22 mouse cellular contexts compared by ENCODE assay signal in the genomic region with DNA sequence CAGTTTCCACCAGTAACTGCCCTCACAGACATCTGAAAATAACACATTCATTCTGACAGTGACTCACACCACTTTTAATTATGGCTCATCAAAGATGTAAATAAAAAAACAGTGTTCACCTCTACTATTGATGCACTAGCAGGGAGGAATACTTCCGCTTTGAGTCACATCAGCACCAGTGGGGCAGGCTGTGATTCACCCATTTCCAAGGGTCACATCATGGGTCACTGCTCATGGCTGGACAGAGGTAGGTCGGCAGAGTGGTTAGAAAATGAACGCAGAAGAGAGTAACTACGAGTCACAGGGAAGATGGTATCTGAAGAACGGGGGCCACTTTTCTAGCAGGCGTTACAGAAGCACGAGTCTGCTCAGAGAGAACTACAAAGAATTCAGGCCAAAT.
DNase-seq lines count a peak whose midpoint lies in the region; ATAC-seq and TF ChIP-seq lines count a peak whose summit lies in the region.
"Had no signal": no experiment of that assay in that cellular context is flagged by ENCODE, and none has a peak within 500 bp of the region (broad histone marks: within the 10 kb centered on the region; RNA-seq: fewer than 3 reads in every experiment).

No protein-coding gene starts in this region.

- peak; percentile 36 for DNase-seq in kidney, adult 2 months
- DNase-seq in kidney, adult 9 months: no peak
- DNase-seq in NIH3T3 (ENCODE audit: low read depth): peak; percentile 74
- DNase-seq in induced T-regulatory cell, adult 2 months (ENCODE audit: low read depth): peak; percentile 41
- DNase-seq in adrenal gland, postnatal 25 days: no peak
- DNase-seq: cerebellum, adult 9-10 months; gastrocnemius, postnatal 10 days; kidney, postnatal 4 days; lung, embryonic 14.5 days; lung, postnatal 36 days; midbrain, embryonic 14.5 days; thymus, postnatal 14 days had no signal

- no peak overlapping the region for H3K27ac ChIP-seq in kidney, adult 2 months (ENCODE audit: insufficient read depth, low read depth, low read length)
- H3K27ac ChIP-seq in intestine, embryonic 15.5 days: no peak overlapping the region
- H3K27ac ChIP-seq: embryonic facial prominence, embryonic 15.5 days; forebrain, embryonic 15.5 days; hindbrain, embryonic 13.5 days; limb, embryonic 12.5 days; liver, embryonic 12.5 days; neural tube, embryonic 13.5 days had no signal

- H3K79me3 ChIP-seq in C2C12 (ENCODE audit: low read depth): no peaks in the 10 kb centered on the region

- H3ac ChIP-seq in C2C12 (ENCODE audit: control insufficient read depth, insufficient read length, low read depth): no peak overlapping the region

- no peak overlapping the region for H3K4me2 ChIP-seq in intestine, embryonic 15.5 days (replicated peaks)
- H3K4me2 ChIP-seq: embryonic facial prominence, embryonic 15.5 days; forebrain, embryonic 15.5 days; hindbrain, embryonic 13.5 days; limb, embryonic 12.5 days; liver, embryonic 12.5 days; lung, embryonic 14.5 days; neural tube, embryonic 13.5 days had no signal

- no peak for ATAC-seq in monocyte, adult 5-6 weeks (replicated peaks; ENCODE audit: insufficient number of reproducible peaks, low FRiP score, low TSS enrichment, poor library complexity, severe bottlenecking)
- ATAC-seq in intestine, embryonic 15.5 days: no peak
- ATAC-seq: forebrain, embryonic 15.5 days; inflammation-experienced regulatory T-cells, adult 6 months; liver, embryonic 12.5 days had no signal

- no peak overlapping the region for H3K9ac ChIP-seq in intestine, embryonic 15.5 days
- H3K9ac ChIP-seq: embryonic facial prominence, embryonic 15.5 days; forebrain, embryonic 15.5 days; hindbrain, embryonic 13.5 days; limb, embryonic 12.5 days; liver, embryonic 12.5 days; lung, embryonic 14.5 days; neural tube, embryonic 13.5 days had no signal

- H3K79me2 ChIP-seq in C2C12 (ENCODE audit: control insufficient read depth, insufficient read depth): no peaks in the 10 kb centered on the region

- no peak overlapping the region for H3K4me3 ChIP-seq in kidney, adult 2 months (ENCODE audit: insufficient read depth, low read depth, low read length)
- H3K4me3 ChIP-seq in C2C12 (ENCODE audit: insufficient read depth, poor library complexity, severe bottlenecking): no peak overlapping the region
- no peak overlapping the region for H3K4me3 ChIP-seq in intestine, embryonic 15.5 days (replicated peaks)
- H3K4me3 ChIP-seq: embryonic facial prominence, embryonic 15.5 days; forebrain, embryonic 15.5 days; hindbrain, embryonic 13.5 days; limb, embryonic 12.5 days; liver, embryonic 12.5 days; neural tube, embryonic 13.5 days had no signal

- H3K27me3 ChIP-seq in kidney, adult 2 months (replicated peaks; ENCODE audit: control insufficient read depth, insufficient read depth, low read length): no peaks in the 10 kb centered on the region
- no peaks in the 10 kb centered on the region for H3K27me3 ChIP-seq in C2C12 (ENCODE audit: control insufficient read depth, insufficient read depth, insufficient read length)
- H3K27me3 ChIP-seq in intestine, embryonic 15.5 days (replicated peaks): no peaks in the 10 kb centered on the region
- H3K27me3 ChIP-seq: embryonic facial prominence, embryonic 15.5 days; forebrain, embryonic 15.5 days; hindbrain, embryonic 13.5 days; limb, embryonic 12.5 days; liver, embryonic 12.5 days; neural tube, embryonic 13.5 days had no signal

- H3K36me3 ChIP-seq in kidney, adult 2 months (ENCODE audit: control insufficient read depth, insufficient read depth, low read length): no peaks in the 10 kb centered on the region
- H3K36me3 ChIP-seq in C2C12 (ENCODE audit: control insufficient read depth, insufficient read depth): peaks cover 9% of the 10 kb centered on the region
- no peaks in the 10 kb centered on the region for H3K36me3 ChIP-seq in intestine, embryonic 15.5 days
- H3K36me3 ChIP-seq: embryonic facial prominence, embryonic 15.5 days; forebrain, embryonic 15.5 days; hindbrain, embryonic 13.5 days; limb, embryonic 12.5 days; neural tube, embryonic 13.5 days had no signal

- no peak for TF ChIP-seq CTCF in kidney, adult 2 months (conservative IDR thresholded peaks at IDR 0.05; ENCODE audit: insufficient read depth, insufficient read length, low read depth, low read length)
- TF ChIP-seq CTCF in C2C12 (IDR thresholded peaks at IDR 0.05; ENCODE audit: control insufficient read depth, insufficient read depth, insufficient read length): no peak

- H3K4me1 ChIP-seq in kidney, adult 2 months (ENCODE audit: control insufficient read depth, insufficient read depth, low read length): no peaks in the 10 kb centered on the region
- H3K4me1 ChIP-seq in intestine, embryonic 15.5 days (replicated peaks): no peaks in the 10 kb centered on the region
- H3K4me1 ChIP-seq: embryonic facial prominence, embryonic 15.5 days; forebrain, embryonic 15.5 days; hindbrain, embryonic 13.5 days; liver, embryonic 12.5 days had no signal

- H3K9me3 ChIP-seq in intestine, embryonic 15.5 days: no peaks in the 10 kb centered on the region
- H3K9me3 ChIP-seq: embryonic facial prominence, embryonic 15.5 days; forebrain, embryonic 15.5 days; hindbrain, embryonic 13.5 days; limb, embryonic 12.5 days; liver, embryonic 12.5 days; neural tube, embryonic 13.5 days had no signal

- WGBS in kidney, adult 2 months: 43% methylated on average over 7 of the region's 7 CpGs
- 84% methylated on average over 7 of the region's 7 CpGs for WGBS in intestine, embryonic 15.5 days

- TF ChIP-seq POLR2A in kidney, adult 2 months (IDR thresholded peaks at IDR 0.05; ENCODE audit: low read depth, low read length): no peak

TF ChIP-seq in C2C12, 6 proteins besides CTCF, POLR2A, EP300 and RAD21:
- TF ChIP-seq USF1 (IDR thresholded peaks at IDR 0.05; ENCODE audit: low read depth) (no peak), MYOD1 (IDR thresholded peaks at IDR 0.05; ENCODE audit: control insufficient read depth, insufficient read length, low read depth) (peak; percentile 28), FOSL1 (IDR thresholded peaks at IDR 0.05; ENCODE audit: insufficient read depth, low read length, poor library complexity, severe bottlenecking) (peak; percentile 16), CEBPB (IDR thresholded peaks at IDR 0.05; ENCODE audit: low read depth) (no peak)

Comparison
In these comparisons a context has a peak if more than half of its experiments do, and no peak if none do; other contexts are left out.
1. DNase-seq: peak in kidney, adult 2 months (single experiment), NIH3T3 (single experiment) and induced T-regulatory cell, adult 2 months (single experiment); none in kidney, adult 9 months (single experiment) and adrenal gland, postnatal 25 days (single experiment).